Mouse (Mus musculus): ENCODE measurements at regions not wholly inside any gene's neighbourhood (a gene's known extent, or its start where the extent isn't known, plus 50 kb on each side); places are given as distances from the start of the nearest gene placed in this dataset.

GRCm38 (mm10) chr1:75678279-75678678 lies 132.2 kb downstream of the Slc4a3 start:
- TF ChIP-seq CTCF (IDR thresholded peaks at IDR 0.05; ENCODE audit: extremely low read depth, insufficient read depth, insufficient read length, insufficient replicate concordance) (no peak), POLR2A (IDR thresholded peaks at IDR 0.05; ENCODE audit: low read depth, low read length) (no peak)

Measured in spleen, adult 2 months (tissue).